Mouse (Mus musculus) MEL (cell line): ENCODE measurements around the gene Kmt2d.

Source experiments
- ETS1 ChIP-seq: IDR thresholded peaks from 2 replicates; pipeline ENCODE4 v1.6.1; 2012; ENCODE audit warnings: low read depth, mild to moderate bottlenecking, inconsistent platforms, low read length, improper control_type of control experiment, moderate library complexity
- NRF1 ChIP-seq: IDR thresholded peaks from 2 replicates; pipeline ENCODE4 v1.6.1; 2014; ENCODE audit warnings: low read depth, mild to moderate bottlenecking, inconsistent platforms, low read length, improper control_type of control experiment, moderate library complexity; ENCODE audit not compliant: poor library complexity, insufficient read depth, severe bottlenecking

GRCm38 (mm10) chr15:98868346-98869063 lies 2.5 kb downstream of the Kmt2d start:
- TF ChIP-seq ETS1 (0 out of 2 replicates have a peak, but pooled peaks have one; percentile 23), NRF1 (peak; percentile 50; the same call in 1 of the 2 replicates)
